Mouse (Mus musculus): Measurements from ENCODE around the gene Cp.
"Not testable (repeated sequence)": the region's sequence is repeated elsewhere in the genome, so short reads cannot be mapped to it uniquely, and the experiment has no call there.

Gene Cp

GRCm38 (mm10) chr3:20007275-20007674 lies 50.4 kb downstream of the Cp start:
- no peak for DNase-seq (ENCODE audit: low spot score)

DNA sequence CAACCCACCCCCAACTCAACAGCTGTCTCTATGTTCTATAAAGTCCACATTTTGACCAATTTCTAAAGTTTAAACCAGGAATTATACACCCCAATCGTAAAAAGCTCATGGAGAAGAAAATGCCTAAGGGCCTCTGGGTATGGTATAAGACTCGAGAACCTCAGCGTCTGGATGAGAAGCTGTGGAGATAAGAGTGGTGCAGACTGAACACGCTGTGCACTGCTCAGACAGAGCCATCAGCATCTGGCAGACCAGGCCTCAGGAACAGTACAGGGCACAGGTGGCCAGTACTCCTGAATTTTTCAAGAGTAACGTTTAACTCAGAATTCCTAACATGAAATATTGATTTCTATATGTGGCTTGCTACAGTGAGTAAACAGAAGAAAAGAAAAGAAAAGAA lies 50.9 kb downstream of the Cp start:
- no peak for DNase-seq (ENCODE audit: low spot score)

DNA sequence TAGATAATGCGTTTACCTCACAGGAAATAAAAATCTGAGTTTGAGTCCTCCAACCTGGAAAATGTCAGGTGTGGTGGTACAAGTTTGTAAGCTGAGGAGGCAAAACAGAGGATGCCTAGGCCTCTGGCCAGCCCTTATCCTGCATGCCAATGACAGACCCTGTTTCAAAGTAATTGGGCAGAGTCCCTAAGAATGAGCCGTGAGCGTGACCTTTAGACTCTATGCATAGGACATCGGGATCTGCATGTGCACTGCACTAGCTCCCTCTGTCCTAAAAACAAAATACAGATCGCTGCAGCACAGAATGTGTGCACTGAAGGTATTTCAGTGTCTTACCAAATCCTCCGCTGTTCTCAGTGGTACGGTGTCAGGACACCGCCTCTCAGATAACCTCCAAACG lies 53.6 kb downstream of the Cp start:
- DNase-seq (ENCODE audit: low spot score), result no peak

GRCm38 (mm10) chr3:20010905-20011304 lies 54.1 kb downstream of the Cp start:
- not testable (repeated sequence) for DNase-seq (ENCODE audit: low spot score)

- DNase-seq (ENCODE audit: low spot score), result no peak
These were observed 57.6 kb downstream of the Cp start for GRCm38 (mm10) chr3:20014454-20014853.

- DNase-seq (ENCODE audit: low spot score), result no peak
These were observed 61.2 kb downstream of the Cp start for GRCm38 (mm10) chr3:20018076-20018475.

- DNase-seq (ENCODE audit: low spot score), result no peak
These were observed 67.0 kb downstream of the Cp start for GRCm38 (mm10) chr3:20023832-20024231.

DNA sequence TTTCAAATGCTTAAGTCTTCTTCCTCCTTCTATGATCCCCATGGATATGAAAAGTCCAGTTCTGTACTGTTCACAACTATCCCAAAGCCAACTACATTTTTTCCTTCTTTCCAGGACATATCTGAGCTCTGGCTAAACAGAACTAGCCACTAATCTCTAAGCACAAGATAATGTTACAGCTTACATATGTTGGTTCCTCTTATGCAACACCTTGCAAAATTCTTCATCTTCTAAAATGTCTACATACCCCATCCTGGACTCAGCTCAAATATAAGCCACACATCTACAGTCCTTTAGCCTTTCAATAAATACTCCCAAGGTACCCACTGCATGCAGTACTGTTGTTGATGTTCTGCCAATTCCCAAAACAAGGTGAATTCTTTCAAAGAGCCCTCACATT lies 69.6 kb downstream of the Cp start:
- no peak for DNase-seq (ENCODE audit: low spot score)

- DNase-seq (ENCODE audit: low spot score), result no peak
These were observed 70.3 kb downstream of the Cp start for GRCm38 (mm10) chr3:20026996-20027689.

DNA sequence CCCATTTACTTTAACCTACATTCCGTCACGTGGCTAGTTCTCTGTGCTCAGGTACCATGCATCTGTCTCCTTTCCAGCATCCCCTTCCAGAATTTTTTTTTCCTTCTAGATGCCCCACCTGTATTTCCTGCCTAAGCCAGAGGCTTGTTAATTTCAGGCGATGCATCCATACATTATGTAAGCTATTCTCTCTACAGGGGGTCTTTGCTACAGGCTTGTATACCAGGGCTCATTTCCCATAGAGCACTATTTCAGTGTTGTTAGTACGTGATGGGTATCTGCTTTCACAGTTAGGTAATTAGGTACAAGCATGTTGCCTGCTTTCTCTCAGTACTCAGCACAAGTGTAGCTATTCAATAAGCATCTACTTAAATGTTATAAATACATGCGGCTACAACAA lies 70.9 kb downstream of the Cp start:
- DNase-seq (ENCODE audit: low spot score), result no peak

- no peak for DNase-seq (ENCODE audit: low spot score)
These were observed 71.8 kb downstream of the Cp start for GRCm38 (mm10) chr3:20028640-20029039.

GRCm38 (mm10) chr3:20030807-20031206 lies 74.0 kb downstream of the Cp start:
- no peak for DNase-seq (ENCODE audit: low spot score)

DNA sequence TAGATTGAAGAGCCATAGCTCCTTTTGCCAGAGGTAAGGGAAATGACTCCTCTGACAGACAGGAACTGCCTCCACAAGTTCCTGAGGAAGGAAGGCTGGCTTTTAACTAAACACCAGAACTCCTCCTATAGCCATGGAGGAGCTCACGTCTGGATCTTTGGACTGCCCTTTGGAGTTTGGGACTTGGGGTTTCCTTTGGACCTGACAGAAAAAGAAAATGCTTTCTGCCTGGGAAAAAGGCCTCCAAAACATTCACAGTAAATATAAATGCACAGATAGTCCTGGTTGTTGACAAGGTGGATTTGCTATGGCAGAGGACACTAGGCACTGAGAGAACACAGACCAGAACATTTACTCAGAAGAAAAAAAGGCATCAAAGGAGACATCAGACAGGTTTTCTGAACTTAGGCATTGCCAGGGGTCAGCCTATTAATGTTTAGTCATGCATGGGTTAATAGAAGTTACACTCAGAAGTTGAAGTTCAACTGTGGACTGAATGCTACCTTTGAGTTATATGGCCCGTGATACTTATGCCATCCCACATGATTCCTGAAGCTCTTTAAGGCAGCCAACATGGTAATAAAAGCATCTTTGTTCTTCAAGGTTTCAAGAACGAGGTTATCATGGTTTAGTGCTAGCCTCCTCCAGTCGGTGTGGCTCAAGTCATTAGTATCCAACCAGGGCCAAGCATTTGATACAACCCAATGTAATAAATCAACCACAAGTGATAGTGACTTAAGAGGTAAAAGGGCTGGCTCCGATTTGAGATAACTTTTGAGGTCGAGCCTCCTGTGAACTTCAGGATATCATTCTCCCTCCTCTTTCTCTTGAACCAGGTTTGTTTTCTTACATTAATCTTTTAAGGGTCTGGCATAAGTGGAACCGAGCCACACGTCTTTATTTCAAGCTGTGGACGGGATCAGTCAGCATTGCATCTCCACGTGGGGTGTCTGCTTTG lies 77.2 kb downstream of the Cp start:
- no peak for DNase-seq (ENCODE audit: low spot score)

- peak; percentile 80 for DNase-seq (ENCODE audit: low spot score)
These were observed 78.0 kb downstream of the Cp start, which contains the start of gene Hps3 for GRCm38 (mm10) chr3:20034719-20035404. Hps3 (minus strand) TSS chr3:20035315.

GRCm38 (mm10) chr3:20036069-20036468 lies 79.2 kb downstream of the Cp start:
- no peak for DNase-seq (ENCODE audit: low spot score)

GRCm38 (mm10) chr3:20041461-20041860 lies 84.6 kb downstream of the Cp start:
- not testable (repeated sequence) for DNase-seq (ENCODE audit: low spot score)

GRCm38 (mm10) chr3:20044736-20045135 lies 87.9 kb downstream of the Cp start:
- not testable (repeated sequence) for DNase-seq (ENCODE audit: low spot score)

GRCm38 (mm10) chr3:20057306-20058196 lies 100.7 kb downstream of the Cp start, which contains the start of gene Hltf:
Hltf (plus strand) TSS chr3:20057811.
- peak; percentile 94 for DNase-seq (ENCODE audit: low spot score)

DNA sequence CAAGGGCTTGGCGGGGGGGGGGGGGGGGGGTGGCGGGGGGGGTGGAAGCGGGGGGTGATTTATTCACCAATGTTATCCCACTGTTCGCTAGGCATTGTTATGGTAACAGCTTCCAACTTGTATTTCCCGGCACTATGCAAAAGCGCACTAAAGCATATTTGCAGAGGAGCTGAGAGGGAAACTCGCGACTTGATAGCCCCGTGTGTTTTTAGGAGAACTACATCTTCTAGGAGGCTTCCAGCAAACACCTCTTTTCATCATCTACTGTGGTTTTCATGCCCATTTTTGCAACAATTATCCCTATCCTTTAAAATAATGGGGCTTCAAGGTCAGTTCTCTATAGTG lies 101.3 kb downstream of the Cp start:
- no peak for DNase-seq (ENCODE audit: low spot score)

Measured in c-Kit-positive CD71-positive TER-119-positive erythroid progenitor cells, embryonic 14.5 days (primary cell).